10 mouse cellular contexts compared by ENCODE assay signal in the genomic region with DNA sequence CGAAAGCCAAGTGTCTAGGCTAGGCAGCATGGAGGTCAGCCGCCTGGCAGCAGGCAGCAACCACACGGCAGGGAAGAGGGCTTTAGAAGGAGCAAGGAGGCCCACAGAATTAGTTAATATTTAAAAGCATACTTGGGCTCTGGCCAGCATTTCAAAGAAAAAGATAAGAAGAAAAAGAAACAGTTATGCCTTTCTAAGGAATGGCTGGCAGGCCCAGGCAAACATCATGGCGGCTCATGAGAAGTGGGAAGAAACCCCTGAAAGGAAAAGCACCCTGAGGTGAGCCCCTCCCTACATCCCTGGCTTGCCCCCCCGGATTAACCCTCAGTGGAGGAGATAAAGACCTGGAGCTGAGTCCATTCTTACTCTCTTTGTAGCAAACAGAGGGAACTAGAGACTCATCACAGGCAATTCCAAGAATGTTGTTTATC. TPM values are rescaled to one million over a fixed set of nuclear protein-coding genes. Genes with fewer than 3 reads are reported as not detected.
DNase-seq lines count a peak whose midpoint lies in the region; ATAC-seq and TF ChIP-seq lines count a peak whose summit lies in the region.
"Had no signal": no experiment of that assay in that cellular context is flagged by ENCODE, and none has a peak within 500 bp of the region (broad histone marks: within the 10 kb centered on the region; RNA-seq: fewer than 3 reads in every experiment).

No protein-coding gene starts in this region.

- no peak overlapping the region for H3K4me3 ChIP-seq in kidney, adult 2 months (ENCODE audit: insufficient read depth, low read depth, low read length)
- no peak overlapping the region for H3K4me3 ChIP-seq in lung, embryonic 16.5 days (ENCODE audit: low read length)
- H3K4me3 ChIP-seq: neural tube, embryonic 13.5 days had no signal

- TF ChIP-seq POLR2A in kidney, adult 2 months (IDR thresholded peaks at IDR 0.05; ENCODE audit: low read depth, low read length): no peak

- peak; percentile 88 for ATAC-seq in lung, embryonic 16.5 days (ENCODE audit: low read depth)

- H3K27me3 ChIP-seq in kidney, adult 2 months (replicated peaks; ENCODE audit: control insufficient read depth, insufficient read depth, low read length): no peaks in the 10 kb centered on the region
- H3K27me3 ChIP-seq in lung, embryonic 16.5 days (ENCODE audit: control insufficient read depth, insufficient read depth, low read depth, low read length): no peaks in the 10 kb centered on the region
- H3K27me3 ChIP-seq: neural tube, embryonic 13.5 days had no signal

- H3K4me2 ChIP-seq in lung, embryonic 16.5 days (ENCODE audit: low read depth, low read length): no peak overlapping the region
- H3K4me2 ChIP-seq: neural tube, embryonic 13.5 days had no signal

- H3K4me1 ChIP-seq in kidney, adult 2 months (ENCODE audit: control insufficient read depth, insufficient read depth, low read length): 0 out of 2 replicates have a peak, but pooled peaks cover 4% of the 10 kb centered on the region
- peaks cover 11% of the 10 kb centered on the region for H3K4me1 ChIP-seq in lung, embryonic 16.5 days (replicated peaks; ENCODE audit: control insufficient read depth, insufficient read depth, low read length)

- no peak for TF ChIP-seq CTCF in kidney, adult 2 months (conservative IDR thresholded peaks at IDR 0.05; ENCODE audit: insufficient read depth, insufficient read length, low read depth, low read length)

- no peaks in the 10 kb centered on the region for H3K9me3 ChIP-seq in lung, embryonic 16.5 days (ENCODE audit: control insufficient read depth, low read length)
- H3K9me3 ChIP-seq: neural tube, embryonic 13.5 days had no signal

- no peak overlapping the region for H3K9ac ChIP-seq in lung, embryonic 16.5 days (ENCODE audit: low read length)
- H3K9ac ChIP-seq: neural tube, embryonic 13.5 days had no signal

- WGBS in kidney, adult 2 months: 41% methylated on average over 5 of the region's 5 CpGs
- 26% methylated on average over 5 of the region's 5 CpGs for WGBS in lung, embryonic 16.5 days

- no peaks in the 10 kb centered on the region for H3K36me3 ChIP-seq in kidney, adult 2 months (ENCODE audit: control insufficient read depth, insufficient read depth, low read length)
- no peaks in the 10 kb centered on the region; the same call in 1 of the 2 replicates for H3K36me3 ChIP-seq in lung, embryonic 16.5 days (ENCODE audit: control insufficient read depth, insufficient read depth, low read length)

- H3K27ac ChIP-seq in kidney, adult 2 months (ENCODE audit: insufficient read depth, low read depth, low read length): no peak overlapping the region
- peak overlapping the region; percentile 91 for H3K27ac ChIP-seq in lung, embryonic 16.5 days (ENCODE audit: low read length)
- H3K27ac ChIP-seq: neural tube, embryonic 13.5 days had no signal

- peak; percentile 36 for DNase-seq in ovary, postnatal 36 days (ENCODE audit: low spot score)
- DNase-seq in ovary, postnatal 10 days (ENCODE audit: low spot score): no peak
- peak; percentile 78 for DNase-seq in kidney, adult 2 months
- peak; percentile 69 for DNase-seq in yolk sac, embryonic 10.5 days (ENCODE audit: low spot score)
- no peak for DNase-seq in cerebellum, adult 11-12 months
- DNase-seq in gastrocnemius, postnatal 25 days: no peak
- DNase-seq: cerebellum, postnatal 36 days; spleen, adult 18-20 months had no signal

RNA-seq across cellular contexts. Expression of gene Parn, which starts 57.0 kb away (rescaled TPM):
- polyA plus RNA-seq in kidney, adult 2 months (2012; rRNA removed): 12.3 and 15.1 TPM in 2 replicates
- 43.0 and 44.1 TPM in 2 replicates for polyA plus RNA-seq in lung, embryonic 16.5 days (2015; fragmentation: Nextera tagmentation; extraction: Ambion mirVana)
- total RNA-seq in gastrocnemius, postnatal 25 days (2021): 1 to 10 TPM; 5.9 to 6.1 TPM

Comparison
In these comparisons a context has a peak if more than half of its experiments do, and no peak if none do; other contexts are left out.
1. DNase-seq: peak in ovary, postnatal 36 days (single experiment), kidney, adult 2 months (single experiment) and yolk sac, embryonic 10.5 days (single experiment); none in ovary, postnatal 10 days (single experiment), cerebellum, adult 11-12 months (single experiment) and gastrocnemius, postnatal 25 days (single experiment).